1 mouse cellular context compared by ENCODE assay signal in genomic region chr17:51178491-51179194, GRCm38 (mm10).
A peak's percentile ranks its signal among the peaks of the same experiment; 100 is the strongest.
TF ChIP-seq lines count a peak whose summit lies in the region.

No protein-coding gene starts in this region.

TF ChIP-seq in CH12.LX, 34 proteins besides CTCF, POLR2A, EP300 and RAD21 (continued from another document):
- no peak for TF ChIP-seq KAT2A (IDR thresholded peaks at IDR 0.05; ENCODE audit: insufficient replicate concordance, low read length)
- no peak for TF ChIP-seq E2F4 (IDR thresholded peaks at IDR 0.05; ENCODE audit: insufficient replicate concordance, low read depth, low read length)
- peak; percentile 92 for TF ChIP-seq BHLHE40 (IDR thresholded peaks at IDR 0.05; ENCODE audit: low read depth, low read length)
- TF ChIP-seq USF1 (IDR thresholded peaks at IDR 0.05; ENCODE audit: low read depth, low read length) = no peak
- no peak for TF ChIP-seq NELFE (IDR thresholded peaks at IDR 0.05; ENCODE audit: low read depth, low read length)
- TF ChIP-seq MEF2A (IDR thresholded peaks at IDR 0.05; ENCODE audit: borderline replicate concordance, low read depth, low read length) = no peak
- no peak for TF ChIP-seq RCOR1 (conservative IDR thresholded peaks at IDR 0.05; ENCODE audit: low read depth, low read length)
- TF ChIP-seq ELF1 (IDR thresholded peaks at IDR 0.05; ENCODE audit: low read depth, low read length) = peak; percentile 85
- TF ChIP-seq MYC (IDR thresholded peaks at IDR 0.05; ENCODE audit: low read depth, low read length) = peak; percentile 55
- peak; percentile 51 for TF ChIP-seq TCF12 (IDR thresholded peaks at IDR 0.05; ENCODE audit: low read depth, low read length)
- no peak for TF ChIP-seq PAX5 (IDR thresholded peaks at IDR 0.05; ENCODE audit: low read length)
- TF ChIP-seq JUND (conservative IDR thresholded peaks at IDR 0.05; ENCODE audit: low read depth, low read length) = no peak
